Mouse (Mus musculus) embryonic facial prominence, embryonic 15.5 days (tissue): ENCODE measurements at regions not wholly inside any gene's neighbourhood (a gene's known extent, or its start where the extent isn't known, plus 50 kb on each side); places are given as distances from the start of the nearest gene placed in this dataset.

Experiments used
- ATAC-seq: fragments of 200-750 bp; cut with Nextera tagmentation; 2 replicates; pipeline ENCODE4 v1.8.0; 2017; ENCODE audit warnings: low read depth, moderate TSS enrichment; ENCODE audit not compliant: insufficient number of reproducible peaks, low FRiP score, low TSS enrichment
- H3K27ac ChIP-seq: fragments of 300-500 bp; sonication (generic); replicated peaks from 2 replicates; pipeline ENCODE4 v1.5.1; 2015; ENCODE audit warnings: mild to moderate bottlenecking, inconsistent platforms
- H3K27me3 ChIP-seq: fragments of 300-500 bp; sonication (generic); 2 replicates; pipeline ENCODE4 v1.6.1; 2015; ENCODE audit warnings: inconsistent platforms
- H3K36me3 ChIP-seq: fragments of 300-500 bp; sonication (generic); 2 replicates; pipeline ENCODE4 v1.6.1; 2015; ENCODE audit warnings: mild to moderate bottlenecking, inconsistent platforms
- H3K4me1 ChIP-seq: fragments of 300-500 bp; sonication (generic); 2 replicates; pipeline ENCODE4 v1.6.1; 2015; ENCODE audit warnings: inconsistent platforms
- H3K4me2 ChIP-seq: fragments of 300-500 bp; sonication (generic); replicated peaks from 2 replicates; pipeline ENCODE4 v1.6.1; 2015; ENCODE audit warnings: mild to moderate bottlenecking, inconsistent platforms
- H3K4me3 ChIP-seq: fragments of 300-500 bp; sonication (generic); replicated peaks from 2 replicates; pipeline ENCODE4 v1.5.1; 2015; ENCODE audit warnings: mild to moderate bottlenecking, inconsistent platforms
- H3K9ac ChIP-seq: fragments of 300-500 bp; sonication (generic); 2 replicates; pipeline ENCODE4 v1.6.1; 2015; ENCODE audit warnings: inconsistent platforms
- H3K9me3 ChIP-seq: fragments of 300-500 bp; sonication (generic); replicated peaks from 2 replicates; pipeline ENCODE4 v1.6.1; 2016; ENCODE audit warnings: inconsistent platforms
- WGBS: fragments of 180-500 bp; shearing (Covaris S2); methylation state at CpG from one replicate; pipeline ENCODE4 v1.1.7; 2015; 5-methylcytosine and 5-hydroxymethylcytosine counted together

DNA sequence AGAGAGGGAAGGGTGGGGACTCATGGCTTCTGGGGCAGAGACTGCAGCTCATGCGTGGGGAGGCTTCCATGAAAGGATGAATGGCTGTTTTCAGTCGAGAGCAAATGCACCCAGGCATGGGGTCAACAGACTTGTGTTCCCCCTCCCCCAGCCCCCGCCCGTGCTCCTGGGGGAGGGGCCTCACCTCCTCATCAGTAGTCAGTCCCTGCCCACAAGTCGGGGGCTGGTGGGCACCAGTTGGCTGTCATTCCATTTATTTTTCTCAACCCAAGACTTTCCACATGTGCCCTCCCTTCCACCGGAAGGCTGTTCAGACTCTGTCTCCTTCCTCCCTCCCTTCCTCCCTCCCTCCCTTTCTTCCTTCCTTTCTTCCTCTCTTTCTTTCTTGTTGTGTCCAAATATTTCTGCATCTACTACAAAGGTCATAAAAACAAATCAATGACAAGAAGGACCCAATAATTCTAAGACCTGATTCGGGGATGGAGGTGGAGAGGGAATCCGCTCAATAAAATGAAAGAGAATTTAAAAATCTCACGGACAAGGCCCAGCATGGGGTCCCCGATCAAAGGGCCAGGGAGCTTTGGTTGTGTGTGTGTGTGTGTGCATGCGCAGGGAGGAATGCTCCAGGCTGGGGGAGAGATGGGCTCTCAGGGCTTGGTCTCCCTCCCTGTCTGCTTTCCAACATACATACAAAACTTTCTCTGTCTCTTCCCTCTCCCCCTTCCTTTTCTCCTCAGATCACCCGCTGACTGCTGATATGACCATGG, 57.7 kb downstream of the Rpl14 start:
- no peak overlapping the region for H3K4me2 ChIP-seq
- H3K9ac ChIP-seq: no peak overlapping the region
- no peak for ATAC-seq
- no peaks in the 10 kb centered on the region; the same call in 1 of the 2 replicates for H3K9me3 ChIP-seq
- no peak overlapping the region for H3K4me3 ChIP-seq
- H3K27ac ChIP-seq: no peak overlapping the region
- H3K36me3 ChIP-seq: no peaks in the 10 kb centered on the region
- WGBS: 58% methylated on average over 12 of the region's 12 CpGs
- no peaks in the 10 kb centered on the region for H3K27me3 ChIP-seq
- no peaks in the 10 kb centered on the region for H3K4me1 ChIP-seq

DNA sequence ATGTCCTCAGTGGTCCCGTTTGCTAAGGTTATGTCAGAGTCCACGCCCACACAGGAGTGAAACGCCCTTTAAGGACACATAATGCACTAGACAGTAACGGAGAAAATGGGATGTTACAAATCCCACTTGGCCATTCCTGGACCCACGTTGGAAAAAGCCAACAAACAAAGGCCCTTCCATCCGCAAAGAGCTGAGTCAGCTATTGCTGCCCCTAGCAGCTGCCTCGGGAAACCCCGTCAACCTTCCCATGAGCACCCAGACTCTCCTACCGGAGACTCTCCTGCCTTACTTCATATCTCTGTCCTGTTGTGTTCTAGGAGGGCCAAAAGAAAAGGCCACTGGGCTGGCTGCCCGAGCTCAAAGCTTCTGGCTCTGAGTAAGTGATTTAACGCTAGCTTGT, 58.4 kb downstream of the Rpl14 start:
- no peak overlapping the region for H3K4me3 ChIP-seq
- H3K27ac ChIP-seq: no peak overlapping the region
- ATAC-seq: no peak
- H3K36me3 ChIP-seq: no peaks in the 10 kb centered on the region
- H3K9me3 ChIP-seq: no peaks in the 10 kb centered on the region; the same call in 1 of the 2 replicates
- no peak overlapping the region for H3K4me2 ChIP-seq
- no peak overlapping the region for H3K9ac ChIP-seq
- H3K4me1 ChIP-seq: no peaks in the 10 kb centered on the region
- 72% methylated on average over 11 of the region's 11 CpGs for WGBS
- H3K27me3 ChIP-seq: no peaks in the 10 kb centered on the region

DNA sequence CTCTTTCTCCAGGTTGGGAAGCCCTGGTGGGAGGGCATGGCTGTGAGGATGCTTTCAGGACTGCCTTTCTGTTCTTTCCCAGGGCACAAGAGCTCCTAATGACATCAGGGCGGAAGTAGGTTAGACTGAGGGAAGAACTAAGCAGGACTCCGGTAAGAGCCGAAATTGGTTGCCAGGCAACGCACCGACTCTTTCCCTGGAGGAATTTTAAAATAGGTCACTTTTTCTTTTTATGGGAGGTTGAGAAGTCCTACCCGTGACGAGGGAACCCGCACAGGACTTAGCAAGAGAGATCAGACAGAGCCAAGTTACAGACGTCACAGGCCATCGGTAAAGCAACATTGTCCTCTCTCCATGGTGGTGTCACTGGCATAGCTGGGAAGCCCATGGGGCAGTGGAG, 61.6 kb downstream of the Rpl14 start:
- no peak overlapping the region for H3K27ac ChIP-seq
- WGBS: 79% methylated on average over 10 of the region's 10 CpGs
- H3K4me2 ChIP-seq: no peak overlapping the region
- no peaks in the 10 kb centered on the region for H3K27me3 ChIP-seq
- H3K36me3 ChIP-seq: no peaks in the 10 kb centered on the region
- H3K4me1 ChIP-seq: no peaks in the 10 kb centered on the region
- no peak for ATAC-seq
- H3K9me3 ChIP-seq: no peaks in the 10 kb centered on the region
- no peak overlapping the region for H3K9ac ChIP-seq
- no peak overlapping the region for H3K4me3 ChIP-seq

DNA sequence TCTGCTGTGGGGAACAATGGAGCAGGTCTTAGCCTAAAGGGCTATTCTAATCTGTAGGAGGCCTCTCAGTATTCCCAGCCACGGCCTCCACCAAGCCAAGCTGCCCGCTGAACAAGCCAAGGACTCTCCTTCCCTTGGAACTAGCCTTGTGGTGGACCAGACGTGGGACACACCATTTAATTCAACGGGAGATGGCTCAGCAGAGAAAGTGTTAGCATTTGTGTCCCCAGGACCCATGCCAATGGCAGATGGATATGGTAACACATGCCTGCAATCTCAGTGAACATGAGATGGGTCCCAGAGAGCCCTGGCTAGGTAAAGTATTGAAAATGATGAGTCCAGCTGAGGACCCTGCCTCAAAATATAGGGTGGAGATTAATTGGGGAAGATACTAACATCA, 71.4 kb downstream of the Rpl14 start:
- WGBS: 80% methylated on average over 4 of the region's 4 CpGs
- Histone ChIP-seq H3K4me2 (no peak overlapping the region), H3K9ac (no peak overlapping the region), H3K27me3 (no peaks in the 10 kb centered on the region), H3K9me3 (no peaks in the 10 kb centered on the region), H3K4me3 (no peak overlapping the region), H3K4me1 (peaks cover 16% of the 10 kb centered on the region), H3K36me3 (no peaks in the 10 kb centered on the region), H3K27ac (no peak overlapping the region)
- ATAC-seq: no peak

DNA sequence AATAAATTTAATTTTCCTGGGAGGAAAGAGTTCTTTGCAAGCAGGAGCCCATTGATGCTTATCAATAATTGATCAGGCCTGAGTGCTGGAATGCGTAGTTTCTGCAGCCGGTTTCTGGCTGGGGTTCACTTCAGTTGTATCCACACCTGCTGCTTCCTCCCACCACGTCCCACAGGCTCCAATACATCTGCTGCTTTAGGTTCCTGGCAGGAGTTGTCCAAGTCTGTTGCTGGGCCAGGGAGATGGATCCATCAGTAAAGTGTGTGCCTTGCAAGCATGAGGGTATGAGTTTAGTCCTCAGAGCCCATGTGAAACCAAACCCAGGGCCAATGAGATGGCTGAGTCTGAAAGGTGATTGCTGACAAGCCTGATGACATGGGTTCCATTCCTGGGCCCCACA, 72.1 kb downstream of the Rpl14 start:
- H3K27me3 ChIP-seq: no peaks in the 10 kb centered on the region
- H3K9me3 ChIP-seq: no peaks in the 10 kb centered on the region
- no peak; the same call in 1 of the 2 replicates for ATAC-seq
- H3K27ac ChIP-seq: no peak overlapping the region
- no peak overlapping the region for H3K4me3 ChIP-seq
- no peaks in the 10 kb centered on the region for H3K36me3 ChIP-seq
- H3K4me2 ChIP-seq: no peak overlapping the region
- WGBS: 61% methylated on average over 3 of the region's 3 CpGs
- H3K9ac ChIP-seq: no peak overlapping the region
- peaks cover 18% of the 10 kb centered on the region for H3K4me1 ChIP-seq

DNA sequence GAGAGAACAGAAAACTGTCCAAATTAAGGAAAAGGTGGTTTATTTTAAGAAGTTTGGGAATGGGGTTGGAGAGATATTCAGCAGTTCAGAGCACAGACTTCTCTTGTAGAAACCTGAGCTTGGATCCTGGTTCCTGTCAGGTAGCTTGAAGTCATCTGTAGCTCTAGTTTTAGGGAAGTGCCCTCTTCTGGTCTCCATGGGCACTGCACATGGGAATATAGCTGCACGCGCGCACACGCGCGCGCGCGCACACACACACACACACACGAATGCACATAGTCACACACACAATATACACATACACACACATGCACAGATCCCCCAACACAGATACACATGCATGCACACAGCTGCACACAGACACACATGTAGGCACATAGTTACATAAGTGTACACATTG, 74.5 kb downstream of the Rpl14 start:
- ATAC-seq: no peak
- Histone ChIP-seq H3K4me3 (no peak overlapping the region), H3K27ac (peak overlapping the region; percentile 72; the same call in 1 of the 2 replicates), H3K36me3 (no peaks in the 10 kb centered on the region), H3K9me3 (no peaks in the 10 kb centered on the region), H3K4me1 (peaks cover 18% of the 10 kb centered on the region), H3K4me2 (no peak overlapping the region), H3K9ac (no peak overlapping the region), H3K27me3 (no peaks in the 10 kb centered on the region)
- WGBS: 97% methylated on average over 10 of the region's 10 CpGs

DNA sequence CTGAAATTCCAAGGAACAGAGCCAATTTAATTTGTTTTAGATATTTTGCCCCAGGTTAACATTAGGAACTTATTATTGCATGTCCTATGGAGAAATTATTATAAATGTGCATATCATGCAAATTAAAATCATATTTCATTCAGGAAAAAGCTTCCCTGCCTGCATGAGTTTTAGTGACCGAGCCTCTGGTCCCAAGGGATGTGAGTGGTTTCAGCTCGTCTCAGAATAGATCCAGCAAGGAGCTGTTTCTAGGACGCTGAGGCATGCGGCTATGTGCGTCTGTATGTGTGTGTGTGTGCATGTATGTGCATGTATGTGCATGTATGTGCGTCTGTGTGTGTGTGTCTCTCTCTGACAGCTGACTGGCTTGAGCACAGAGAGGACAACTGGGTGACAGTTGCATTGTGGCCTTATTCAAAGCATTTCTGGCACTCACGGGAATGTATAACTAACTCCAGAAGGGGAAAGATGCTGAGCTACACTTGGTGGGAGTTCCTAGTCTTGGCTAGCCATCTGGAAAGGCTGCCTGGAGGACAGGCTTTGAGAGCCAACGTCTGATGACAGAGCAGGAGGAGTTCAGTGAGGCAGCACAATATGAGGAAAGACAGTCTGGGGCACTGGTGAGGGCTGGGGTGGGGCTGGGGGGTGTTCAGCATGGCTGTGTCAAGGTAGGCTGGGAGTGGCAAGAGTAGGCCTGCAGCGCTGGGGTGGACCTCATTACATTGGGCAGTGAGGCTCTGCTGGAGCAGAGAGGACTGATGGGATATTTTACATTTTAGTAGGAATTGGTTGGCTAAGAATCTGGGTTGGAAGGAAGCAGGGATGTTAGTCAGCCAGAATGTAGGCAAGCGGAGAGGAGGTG, 75.8 kb downstream of the Rpl14 start:
- Histone ChIP-seq H3K4me1 (peaks cover 18% of the 10 kb centered on the region), H3K27me3 (no peaks in the 10 kb centered on the region), H3K9ac (no peak overlapping the region), H3K36me3 (no peaks in the 10 kb centered on the region), H3K4me2 (no peak overlapping the region), H3K27ac (peak overlapping the region; percentile 72), H3K9me3 (no peaks in the 10 kb centered on the region), H3K4me3 (no peak overlapping the region)
- 38% methylated on average over 10 of the region's 10 CpGs for WGBS
- ATAC-seq: no peak; the same call in 1 of the 2 replicates

DNA sequence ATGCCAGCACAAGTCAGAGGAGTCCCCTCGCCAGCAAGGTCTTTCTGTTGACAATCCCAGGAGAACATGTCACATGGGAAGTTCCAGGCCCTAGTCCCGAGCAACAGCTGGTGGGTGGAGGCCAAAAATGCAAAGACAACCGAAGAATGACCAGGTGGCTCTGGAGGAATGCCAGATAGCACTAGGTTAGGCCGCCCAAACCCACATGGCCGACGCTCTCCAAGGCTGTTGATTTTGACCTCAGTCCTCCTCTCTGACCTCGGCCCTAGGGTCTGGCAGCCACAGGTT, 76.4 kb downstream of the Rpl14 start:
- Histone ChIP-seq H3K4me3 (no peak overlapping the region), H3K27ac (peak overlapping the region; percentile 72), H3K36me3 (no peaks in the 10 kb centered on the region), H3K9ac (no peak overlapping the region), H3K27me3 (no peaks in the 10 kb centered on the region), H3K4me2 (no peak overlapping the region), H3K9me3 (no peaks in the 10 kb centered on the region), H3K4me1 (peaks cover 18% of the 10 kb centered on the region)
- ATAC-seq: no peak
- 63% methylated on average over 7 of the region's 7 CpGs for WGBS

DNA sequence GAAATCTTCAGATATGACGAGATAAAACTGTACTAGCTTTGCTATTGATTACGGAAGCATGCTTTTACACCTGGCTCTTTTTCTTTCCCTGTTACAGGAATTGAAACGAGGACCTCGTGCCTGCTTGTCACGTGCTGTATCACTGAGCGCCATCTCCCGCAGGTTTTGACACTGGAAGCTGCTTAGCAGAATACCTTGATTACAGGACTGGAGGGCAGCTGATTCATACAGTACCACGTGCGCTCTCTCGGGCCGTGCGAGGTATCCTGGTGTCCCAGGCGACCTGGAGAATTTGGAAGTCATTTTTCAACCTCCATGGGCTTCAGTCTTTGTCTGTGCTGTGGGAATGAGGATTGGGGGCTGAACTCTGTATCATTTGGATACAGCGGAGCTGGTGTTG, 81.5 kb downstream of the Rpl14 start:
- 76% methylated on average over 14 of the region's 14 CpGs for WGBS
- H3K27me3 ChIP-seq: no peaks in the 10 kb centered on the region
- H3K9ac ChIP-seq: no peak overlapping the region
- no peak overlapping the region for H3K4me3 ChIP-seq
- H3K9me3 ChIP-seq: no peaks in the 10 kb centered on the region
- peaks cover 9% of the 10 kb centered on the region for H3K4me1 ChIP-seq
- no peak for ATAC-seq
- H3K4me2 ChIP-seq: no peak overlapping the region
- no peak overlapping the region for H3K27ac ChIP-seq
- H3K36me3 ChIP-seq: no peaks in the 10 kb centered on the region

DNA sequence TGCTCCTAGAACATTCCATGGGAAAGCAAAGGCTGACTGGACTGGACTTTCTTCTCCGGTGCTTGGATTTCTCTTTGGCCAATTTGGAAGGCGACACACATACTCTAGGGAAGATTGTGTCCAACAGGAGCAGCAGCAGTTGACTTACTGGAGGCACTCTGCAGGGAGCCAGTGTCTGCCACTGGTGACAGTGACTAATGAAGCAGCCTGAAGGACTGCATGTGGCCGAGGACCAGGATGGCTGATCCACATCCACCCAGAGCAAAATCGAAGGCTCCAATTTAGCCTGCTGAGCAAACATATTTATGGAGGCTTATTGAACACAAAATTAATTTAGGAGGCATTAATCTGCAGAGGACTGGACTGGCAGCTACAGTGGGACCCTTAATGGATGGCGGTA, 81.9 kb downstream of the Rpl14 start:
- Histone ChIP-seq H3K4me1 (peaks cover 10% of the 10 kb centered on the region; the same call in 1 of the 2 replicates), H3K36me3 (no peaks in the 10 kb centered on the region), H3K4me2 (no peak overlapping the region), H3K27me3 (no peaks in the 10 kb centered on the region), H3K9ac (no peak overlapping the region), H3K27ac (no peak overlapping the region), H3K9me3 (no peaks in the 10 kb centered on the region), H3K4me3 (no peak overlapping the region)
- 77% methylated on average over 5 of the region's 5 CpGs for WGBS
- no peak for ATAC-seq

DNA sequence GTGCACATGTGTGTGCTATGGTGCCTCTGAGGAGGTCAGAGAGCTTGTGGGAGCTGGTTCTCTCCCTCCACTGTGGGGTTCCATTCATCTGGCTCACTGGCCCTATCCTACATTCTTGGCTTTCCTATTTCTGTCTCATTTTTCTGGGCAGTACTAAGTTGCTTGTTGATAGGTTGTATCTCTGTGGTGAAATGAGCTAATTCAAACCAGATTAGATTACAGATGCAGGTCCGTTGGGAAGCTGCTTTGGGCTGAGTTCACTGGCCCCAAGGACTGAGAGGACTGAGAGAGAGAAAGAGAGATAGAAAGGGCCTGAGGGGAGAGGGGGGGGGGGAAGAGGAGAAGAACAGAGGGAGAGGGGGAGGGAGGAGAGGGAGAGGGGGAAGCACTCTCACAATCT, 83.5 kb downstream of the Rpl14 start:
- Histone ChIP-seq H3K9me3 (no peaks in the 10 kb centered on the region), H3K9ac (no peak overlapping the region), H3K4me1 (peaks cover 10% of the 10 kb centered on the region; the same call in 1 of the 2 replicates), H3K36me3 (no peaks in the 10 kb centered on the region), H3K4me3 (no peak overlapping the region), H3K27ac (no peak overlapping the region), H3K27me3 (no peaks in the 10 kb centered on the region), H3K4me2 (no peak overlapping the region)
- no peak for ATAC-seq
- WGBS: 23% methylated on average over 1 of the region's 1 CpGs
